Mouse (Mus musculus) frontal cortex, adult 2 months (tissue): ENCODE results near the gene Tmem263. TPM values are rescaled to one million over a fixed set of nuclear protein-coding genes. Genes with fewer than 3 reads are reported as not detected.

Experiments
- polyA plus RNA-seq: library from polyadenylated mRNA; depleted of rRNA; stranded (reverse); fragments of >200 nt; gene quantifications from 2 replicates; pipeline ENCODE4 v1.2.3, GENCODE M21; 2012; rRNA removed

Tmem263 gene
- polyA plus RNA-seq, 1 experiment, result 19.7 TPM

Other genes with a start within 250 kb of the Tmem263 start
- 39.6 and 41.1 TPM in 2 replicates for gene Ric8b, start 185.0 kb upstream of the Tmem263 start, polyA plus RNA-seq
- gene Fhl4, start 132 bp upstream of the Tmem263 start, polyA plus RNA-seq, result 0.97 and 1.3 TPM in 2 replicates
- gene Mterf2, start 25.4 kb downstream of the Tmem263 start, polyA plus RNA-seq, result 19.8 and 22.6 TPM in 2 replicates
- 13.2 and 14.4 TPM in 2 replicates for gene Cry1, start 82.4 kb downstream of the Tmem263 start, polyA plus RNA-seq